ENCODE assay signal across 9 mouse cellular contexts in the genomic region with DNA sequence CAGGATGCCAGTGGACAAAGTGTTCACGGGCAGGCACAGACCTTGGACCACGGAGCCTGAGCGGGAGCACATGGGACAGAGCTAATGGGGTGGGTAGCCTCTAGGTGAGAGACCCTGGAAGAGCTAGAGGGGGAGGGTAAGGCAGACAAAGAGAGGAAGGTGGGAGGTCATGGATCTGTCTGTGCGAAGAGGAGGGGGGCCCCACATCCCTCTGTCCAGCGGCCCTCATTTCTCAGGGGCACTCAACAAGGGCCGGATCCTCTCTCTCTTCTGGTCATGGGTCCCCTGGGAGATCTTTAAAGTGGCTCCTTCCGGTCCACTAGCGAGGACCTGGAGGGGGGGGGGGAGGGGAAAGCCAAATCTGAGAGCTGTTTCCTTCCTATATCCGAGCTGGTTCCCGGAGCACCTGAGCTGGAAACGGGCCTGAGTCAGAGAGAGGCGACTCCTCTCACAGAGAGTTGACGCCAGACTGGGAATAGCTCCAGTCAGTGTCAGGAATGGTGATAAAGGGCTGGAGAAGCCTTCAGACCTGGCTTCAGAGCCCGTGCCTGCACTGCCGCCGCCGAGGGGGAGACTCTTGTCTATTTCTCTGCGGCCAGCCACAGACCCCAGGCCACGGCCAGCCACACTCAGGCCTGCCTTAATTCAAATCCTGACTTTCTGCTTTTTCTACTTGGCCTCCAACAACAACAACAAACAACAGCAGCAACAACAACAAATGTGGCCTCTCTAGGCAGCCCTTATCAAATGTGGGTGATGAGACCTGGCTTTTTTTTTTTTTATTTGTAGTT. TPM values are rescaled to one million over a fixed set of nuclear protein-coding genes. Genes with fewer than 3 reads are reported as not detected.
DNase-seq lines count a peak whose midpoint lies in the region; ATAC-seq and TF ChIP-seq lines count a peak whose summit lies in the region.
"Had no signal": no experiment of that assay in that cellular context is flagged by ENCODE, and none has a peak within 500 bp of the region (broad histone marks: within the 10 kb centered on the region; RNA-seq: fewer than 3 reads in every experiment).

No protein-coding gene starts in this region.

- 9% methylated on average over 19 of the region's 19 CpGs for WGBS in embryonic facial prominence, embryonic 12.5 days
- WGBS in intestine, embryonic 16.5 days = 26% methylated on average over 19 of the region's 19 CpGs
- 6% methylated on average over 19 of the region's 19 CpGs for WGBS in midbrain, embryonic 14.5 days

- peak overlapping the region; percentile 39 for H3K4me3 ChIP-seq in gastrocnemius, adult 2 months
- no peak overlapping the region for H3K4me3 ChIP-seq in embryonic facial prominence, embryonic 12.5 days
- no peak overlapping the region for H3K4me3 ChIP-seq in intestine, embryonic 16.5 days (ENCODE audit: low read length)
- H3K4me3 ChIP-seq in midbrain, embryonic 14.5 days (replicated peaks; ENCODE audit: low read depth, low read length) = no peak overlapping the region

- TF ChIP-seq CTCF in gastrocnemius, adult 2 months (IDR thresholded peaks at IDR 0.05) = no peak

- H3K27me3 ChIP-seq in embryonic facial prominence, embryonic 12.5 days = peaks cover 37% of the 10 kb centered on the region
- H3K27me3 ChIP-seq in intestine, embryonic 16.5 days (replicated peaks; ENCODE audit: control insufficient read depth, insufficient read depth, low read length) = peaks cover 22% of the 10 kb centered on the region
- H3K27me3 ChIP-seq in midbrain, embryonic 14.5 days (ENCODE audit: control insufficient read depth, insufficient read depth, low read length) = peaks cover 33% of the 10 kb centered on the region

- intact Hi-C loops in gastrocnemius, adult 2 months (cut with DNase I) = no loop called here
- intact Hi-C loops in left cerebral cortex, postnatal 25 days (cut with DNase I) = loop anchor here (10.0 kb wide), 1 partner anchor 228 kb away; no protein-coding TSS in a partner anchor

- 0 out of 2 replicates have a peak overlapping the region, but pooled peaks have one; percentile 9 for H3K4me2 ChIP-seq in embryonic facial prominence, embryonic 12.5 days (replicated peaks)
- H3K4me2 ChIP-seq in intestine, embryonic 16.5 days (ENCODE audit: low read depth, low read length) = peak overlapping the region; percentile 15; the same call in 1 of the 2 replicates
- H3K4me2 ChIP-seq in midbrain, embryonic 14.5 days (ENCODE audit: low read length) = peak overlapping the region; percentile 9; the same call in 1 of the 2 replicates

- peak overlapping the region; percentile 74 for H3K27ac ChIP-seq in gastrocnemius, adult 2 months
- no peak overlapping the region for H3K27ac ChIP-seq in embryonic facial prominence, embryonic 12.5 days
- peak overlapping the region; percentile 52; the same call in 1 of the 2 replicates for H3K27ac ChIP-seq in intestine, embryonic 16.5 days (ENCODE audit: low read length)
- H3K27ac ChIP-seq in midbrain, embryonic 14.5 days (replicated peaks; ENCODE audit: low read depth, low read length) = no peak overlapping the region

- peaks cover 45% of the 10 kb centered on the region for H3K4me1 ChIP-seq in embryonic facial prominence, embryonic 12.5 days
- peaks cover 28% of the 10 kb centered on the region for H3K4me1 ChIP-seq in intestine, embryonic 16.5 days (ENCODE audit: control insufficient read depth, insufficient read depth, low read length)
- H3K4me1 ChIP-seq in midbrain, embryonic 14.5 days (ENCODE audit: control insufficient read depth, insufficient read depth, low read length) = peaks cover 23% of the 10 kb centered on the region

- no peaks in the 10 kb centered on the region for H3K36me3 ChIP-seq in embryonic facial prominence, embryonic 12.5 days
- no peaks in the 10 kb centered on the region for H3K36me3 ChIP-seq in intestine, embryonic 16.5 days (ENCODE audit: control insufficient read depth, insufficient read depth, low read length)
- H3K36me3 ChIP-seq in midbrain, embryonic 14.5 days (ENCODE audit: control insufficient read depth, insufficient read depth, low read length) = no peaks in the 10 kb centered on the region

- DNase-seq in gastrocnemius, adult 2 months = no peak
- DNase-seq in gastrocnemius, postnatal 25 days = no peak
- DNase-seq in midbrain, embryonic 14.5 days = peak; percentile 14
- no peak for DNase-seq in layer of hippocampus, postnatal 14 days (ENCODE audit: low spot score in 2 of 2)
- no peak for DNase-seq in left cerebral cortex, postnatal 25 days (ENCODE audit: low spot score in 2 of 2)
- DNase-seq in left cerebral cortex, adult 18-20 months (ENCODE audit: low spot score in 2 of 2) = no peak

- H3K9me3 ChIP-seq in embryonic facial prominence, embryonic 12.5 days = no peaks in the 10 kb centered on the region
- H3K9me3 ChIP-seq in intestine, embryonic 16.5 days (ENCODE audit: control insufficient read depth, low read length) = no peaks in the 10 kb centered on the region
- no peaks in the 10 kb centered on the region for H3K9me3 ChIP-seq in midbrain, embryonic 14.5 days (ENCODE audit: control insufficient read depth, low read length)

- H3K9ac ChIP-seq in embryonic facial prominence, embryonic 12.5 days = no peak overlapping the region
- peak overlapping the region; percentile 38 for H3K9ac ChIP-seq in intestine, embryonic 16.5 days (ENCODE audit: low read depth, low read length)
- H3K9ac ChIP-seq in midbrain, embryonic 14.5 days (replicated peaks; ENCODE audit: low read length) = no peak overlapping the region

- ATAC-seq in embryonic facial prominence, embryonic 12.5 days (ENCODE audit: insufficient number of reproducible peaks, insufficient read depth, low FRiP score, low TSS enrichment) = no peak
- ATAC-seq in intestine, embryonic 16.5 days = peak; percentile 57
- no peak for ATAC-seq in midbrain, embryonic 14.5 days (ENCODE audit: low FRiP score, low TSS enrichment)

RNA-seq across cellular contexts. Expression of a gene that starts 2.7 kb away (rescaled TPM):
- 1 to 10 TPM; 1.7 to 3.1 TPM for total RNA-seq in gastrocnemius, adult 2 months (2021)
- total RNA-seq in gastrocnemius, postnatal 25 days (2021) = 1 to 10 TPM; 3.4 TPM
- polyA plus RNA-seq in embryonic facial prominence, embryonic 12.5 days (2016; fragmentation: Nextera tagmentation; extraction: Ambion mirVana) = 6.3 and 6.4 TPM in 2 replicates
- 3.6 and 5.0 TPM in 2 replicates for polyA plus RNA-seq in intestine, embryonic 16.5 days (2015; fragmentation: Nextera tagmentation; extraction: Ambion mirVana)
- 11.1 and 17.6 TPM in 2 replicates for polyA plus RNA-seq in midbrain, embryonic 14.5 days (2014; fragmentation: Nextera tagmentation; extraction: Ambion mirVana)
- total RNA-seq in layer of hippocampus, postnatal 14 days (2021) = 1 to 10 TPM; 3.6 to 4.1 TPM
- 1 to 10 TPM; 4.0 TPM for total RNA-seq in left cerebral cortex, postnatal 25 days (2021)
- total RNA-seq in left cerebral cortex, adult 18-20 months (2021) = 1 to 10 TPM; 2.2 to 3.8 TPM

RNA-seq across cellular contexts. Expression of a gene that starts 9.9 kb away (rescaled TPM):
- total RNA-seq in gastrocnemius, adult 2 months (2021) = not detected
- not detected for total RNA-seq in gastrocnemius, postnatal 25 days (2021)
- polyA plus RNA-seq in embryonic facial prominence, embryonic 12.5 days (2016; fragmentation: Nextera tagmentation; extraction: Ambion mirVana) = not detected in 2 replicates
- not detected in 2 replicates for polyA plus RNA-seq in intestine, embryonic 16.5 days (2015; fragmentation: Nextera tagmentation; extraction: Ambion mirVana)
- 0.49 TPM in 1 of 2 replicates, not detected in the other for polyA plus RNA-seq in midbrain, embryonic 14.5 days (2014; fragmentation: Nextera tagmentation; extraction: Ambion mirVana)
- total RNA-seq in layer of hippocampus, postnatal 14 days (2021) = not detected
- not detected for total RNA-seq in left cerebral cortex, postnatal 25 days (2021)
- not detected for total RNA-seq in left cerebral cortex, adult 18-20 months (2021)
- total RNA-seq: liver, adult 2 months had no signal
- polyA plus RNA-seq: liver, adult 2 months had no signal

RNA-seq across cellular contexts. Expression of a gene that starts 11.2 kb away (rescaled TPM):
- total RNA-seq in gastrocnemius, adult 2 months (2021) = 1 to 10 TPM; 4.8 to 6.4 TPM
- total RNA-seq in gastrocnemius, postnatal 25 days (2021) = 1 to 10 TPM; 3.3 to 4.4 TPM
- polyA plus RNA-seq in embryonic facial prominence, embryonic 12.5 days (2016; fragmentation: Nextera tagmentation; extraction: Ambion mirVana) = 19.5 and 19.8 TPM in 2 replicates
- polyA plus RNA-seq in intestine, embryonic 16.5 days (2015; fragmentation: Nextera tagmentation; extraction: Ambion mirVana) = 13.0 and 14.5 TPM in 2 replicates
- 13.1 and 14.2 TPM in 2 replicates for polyA plus RNA-seq in midbrain, embryonic 14.5 days (2014; fragmentation: Nextera tagmentation; extraction: Ambion mirVana)
- 10 to 100 TPM; 10.6 to 11.8 TPM for total RNA-seq in layer of hippocampus, postnatal 14 days (2021)
- 10 to 100 TPM; 10.3 to 10.5 TPM for total RNA-seq in left cerebral cortex, postnatal 25 days (2021)
- 10 to 100 TPM; 11.6 to 12.2 TPM for total RNA-seq in left cerebral cortex, adult 18-20 months (2021)

RNA-seq across cellular contexts. Expression of a gene that starts 13.1 kb away (rescaled TPM):
- total RNA-seq in gastrocnemius, adult 2 months (2021) = under 1 TPM in 1 of 2 experiments, not detected in 1; 0.26 TPM
- not detected for total RNA-seq in gastrocnemius, postnatal 25 days (2021)
- 1.4 and 1.7 TPM in 2 replicates for polyA plus RNA-seq in embryonic facial prominence, embryonic 12.5 days (2016; fragmentation: Nextera tagmentation; extraction: Ambion mirVana)
- polyA plus RNA-seq in intestine, embryonic 16.5 days (2015; fragmentation: Nextera tagmentation; extraction: Ambion mirVana) = 0.28 and 0.34 TPM in 2 replicates
- polyA plus RNA-seq in midbrain, embryonic 14.5 days (2014; fragmentation: Nextera tagmentation; extraction: Ambion mirVana) = 0.30 and 0.43 TPM in 2 replicates
- total RNA-seq in layer of hippocampus, postnatal 14 days (2021) = not detected
- total RNA-seq in left cerebral cortex, postnatal 25 days (2021) = not detected
- not detected for total RNA-seq in left cerebral cortex, adult 18-20 months (2021)
- total RNA-seq: liver, adult 2 months had no signal
- polyA plus RNA-seq: liver, adult 2 months had no signal

RNA-seq across cellular contexts. Expression of a gene that starts 18.4 kb away (rescaled TPM):
- 10 to 100 TPM; 26.3 to 53.5 TPM for total RNA-seq in gastrocnemius, adult 2 months (2021)
- 10 to 100 TPM; 22.8 to 32.8 TPM for total RNA-seq in gastrocnemius, postnatal 25 days (2021)
- polyA plus RNA-seq in embryonic facial prominence, embryonic 12.5 days (2016; fragmentation: Nextera tagmentation; extraction: Ambion mirVana) = 2.1 and 2.5 TPM in 2 replicates
- polyA plus RNA-seq in intestine, embryonic 16.5 days (2015; fragmentation: Nextera tagmentation; extraction: Ambion mirVana) = 16.9 and 18.3 TPM in 2 replicates
- polyA plus RNA-seq in midbrain, embryonic 14.5 days (2014; fragmentation: Nextera tagmentation; extraction: Ambion mirVana) = 0.20 TPM in 1 of 2 replicates, not detected in the other
- total RNA-seq in layer of hippocampus, postnatal 14 days (2021) = under 1 TPM; 0.19 to 0.58 TPM
- under 1 TPM; 0.23 to 0.46 TPM for total RNA-seq in left cerebral cortex, postnatal 25 days (2021)
- total RNA-seq in left cerebral cortex, adult 18-20 months (2021) = under 1 TPM; 0.54 to 0.81 TPM

Comparison
In these comparisons a context has a peak if more than half of its experiments do, and no peak if none do; other contexts are left out.
1. H3K27ac ChIP-seq: peak in gastrocnemius, adult 2 months (single experiment) and intestine, embryonic 16.5 days (single experiment); none in embryonic facial prominence, embryonic 12.5 days (single experiment) and midbrain, embryonic 14.5 days (single experiment).
2. Peak in every context shown above with its lines, with median percentiles within 50 percentile points of each other: H3K4me2 ChIP-seq.